Mouse (Mus musculus) cerebellum, postnatal 25 days (tissue): ENCODE data around the gene Diexf.

Source experiments
- DNase-seq, 2 experiments: peaks; one replicate each; pipeline ENCODE4 v3.0.0; 2021; ENCODE audit warnings: mixed read lengths in 2 of 2

Gene Diexf

DNA sequence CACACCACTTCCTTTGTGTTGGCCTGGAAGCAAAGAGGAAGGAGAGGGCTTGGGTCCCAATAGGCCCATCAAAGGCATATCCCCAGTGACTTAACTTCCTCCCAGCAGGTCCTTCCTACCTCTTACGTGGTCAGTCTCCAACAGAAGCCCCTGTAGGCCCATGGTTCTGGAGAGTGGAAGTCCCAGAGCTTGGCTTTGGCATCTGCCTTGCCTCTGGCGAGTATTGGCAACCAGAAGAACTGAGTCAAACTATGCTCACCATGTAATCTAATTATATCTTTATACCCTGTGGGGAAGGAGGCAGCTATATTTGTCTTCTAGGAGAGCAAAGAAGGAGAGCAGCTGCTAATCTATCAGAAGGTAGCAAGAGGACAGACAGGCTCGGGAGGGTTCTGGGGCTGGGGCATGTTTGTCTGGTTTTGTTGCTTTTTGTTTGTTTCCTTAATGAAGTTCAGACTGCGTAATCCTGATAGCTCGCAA lies 44.5 kb downstream of the Diexf start:
- DNase-seq: no peak

DNA sequence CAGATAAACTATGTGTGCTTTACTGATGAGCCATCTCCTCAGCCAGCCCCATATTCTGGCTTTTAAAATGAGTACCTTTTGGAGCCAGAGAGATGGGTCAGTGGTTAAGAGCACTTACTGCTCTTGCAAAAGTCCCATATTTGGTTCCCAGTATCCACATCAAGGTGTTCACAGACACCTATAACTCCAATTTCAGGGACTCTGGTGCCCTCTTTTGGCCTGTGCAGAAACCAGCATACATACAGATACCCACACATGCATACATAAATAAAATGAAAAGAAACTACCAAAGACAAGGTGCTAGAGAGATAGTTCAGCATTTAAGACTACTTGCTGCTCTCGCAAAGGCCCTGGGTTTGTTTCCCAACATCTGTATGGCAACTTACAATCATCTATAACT lies 46.1 kb downstream of the Diexf start:
- no peak for DNase-seq

DNA sequence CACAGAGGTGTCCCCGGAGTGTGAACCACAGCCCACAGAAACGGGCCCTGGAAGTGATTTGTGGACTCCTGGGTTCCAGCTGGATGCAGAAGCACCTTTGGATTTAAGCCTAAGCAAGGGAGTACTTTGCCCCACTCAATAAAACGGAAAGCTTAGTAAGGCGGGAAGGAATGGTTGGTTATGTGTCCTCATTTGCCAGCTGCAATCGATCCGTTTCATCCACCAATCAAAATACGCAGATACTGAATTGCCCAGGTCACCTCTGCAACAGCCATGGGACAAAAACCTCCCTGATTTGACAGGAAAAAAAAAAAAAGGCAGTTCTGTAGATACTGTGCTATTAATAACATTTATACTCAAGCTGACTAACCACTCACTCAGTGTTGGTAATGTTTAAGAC lies 47.0 kb downstream of the Diexf start:
- DNase-seq: no peak

GRCm38 (mm10) chr1:193082311-193082921 lies 47.7 kb downstream of the Diexf start:
- DNase-seq: no peak

DNA sequence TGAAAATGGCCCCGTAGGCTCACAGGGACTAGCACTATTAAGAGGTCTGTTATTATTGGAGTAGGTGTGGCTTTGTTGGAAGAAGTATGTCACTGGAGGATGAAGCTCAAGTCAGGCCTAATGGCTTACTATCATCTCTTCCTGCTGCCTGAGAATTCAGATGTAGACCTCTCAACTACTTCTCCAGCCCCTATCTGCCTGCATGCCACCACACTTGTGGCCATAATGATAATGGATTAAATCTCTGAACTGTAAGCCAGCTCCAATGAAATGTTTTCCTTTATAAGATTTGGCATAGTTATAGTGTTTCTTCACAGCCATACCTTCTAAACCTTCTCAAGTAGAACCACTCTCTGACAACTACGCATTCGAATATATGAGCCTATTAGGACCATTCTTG lies 67.5 kb downstream of the Diexf start:
- DNase-seq: no peak

DNA sequence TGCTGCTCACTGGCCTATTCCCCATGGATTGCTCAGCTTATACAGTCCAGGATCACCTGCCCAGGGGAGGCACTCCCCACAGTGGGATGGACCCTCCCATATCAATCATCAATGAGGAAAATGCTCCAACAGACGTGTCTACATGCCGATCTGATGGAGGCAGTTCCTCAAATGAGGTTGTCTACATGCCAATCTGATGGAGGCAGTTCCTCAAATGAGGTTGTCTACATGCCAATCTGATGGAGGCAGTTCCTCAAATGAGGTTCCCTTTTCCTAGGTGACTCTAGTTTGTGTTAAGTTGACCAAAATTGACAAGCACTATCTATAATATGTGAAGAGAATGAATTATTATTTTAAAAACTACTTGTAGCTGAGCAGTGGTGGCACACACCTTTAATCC lies 69.9 kb downstream of the Diexf start:
- DNase-seq: no peak

DNA sequence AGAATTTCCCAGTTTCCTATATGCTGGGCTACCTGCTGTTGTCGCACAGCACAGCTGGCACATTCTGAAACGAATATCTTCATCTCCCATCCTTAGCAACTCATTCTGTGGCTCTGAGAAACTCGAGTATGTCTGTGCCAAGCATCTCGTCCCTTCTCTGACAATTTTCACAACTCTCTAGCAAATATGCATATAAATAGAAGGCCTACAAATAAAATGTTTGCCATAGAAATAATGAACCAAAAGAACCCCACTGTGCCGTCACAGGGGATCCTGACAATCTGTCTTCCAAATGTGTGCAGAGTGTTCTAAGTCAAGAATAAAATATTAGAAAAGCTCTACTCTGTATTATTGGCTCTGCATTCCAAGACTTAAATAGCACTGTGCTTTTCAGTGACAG lies 70.5 kb downstream of the Diexf start:
- peak in 1 of 2 experiments; percentile 5 for DNase-seq

GRCm38 (mm10) chr1:193054401-193054800 lies 75.7 kb downstream of the Diexf start:
- DNase-seq: no peak

DNA sequence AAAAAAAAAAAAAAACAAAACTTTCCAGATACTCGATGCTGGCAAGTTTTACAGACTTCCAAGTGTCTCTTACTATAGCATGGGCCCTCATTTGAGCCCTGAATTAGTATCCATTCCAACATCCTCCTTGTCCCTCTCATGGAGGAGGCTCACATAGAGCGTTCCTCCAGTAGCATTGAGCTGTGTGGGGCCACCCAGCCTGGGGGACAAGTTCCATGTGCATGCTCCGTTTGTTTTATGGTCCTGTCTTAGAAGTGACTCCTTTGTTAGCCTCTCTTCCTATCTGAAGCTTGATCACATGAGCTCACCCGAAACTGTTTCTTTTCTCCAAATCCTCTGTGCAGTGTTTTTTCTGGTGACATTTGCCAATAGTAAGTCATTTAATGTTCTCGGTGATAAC lies 77.0 kb downstream of the Diexf start:
- no peak for DNase-seq

GRCm38 (mm10) chr1:193047616-193048015 lies 82.5 kb downstream of the Diexf start:
- no peak for DNase-seq

- no peak for DNase-seq
Observed at GRCm38 (mm10) chr1:193042760-193043295, 87.2 kb downstream of the Diexf start.
